Mouse (Mus musculus) neural tube, embryonic 11.5 days (tissue): ENCODE data around the gene Gm10961. TPM values are rescaled to one million over a fixed set of nuclear protein-coding genes. Genes with fewer than 3 reads are reported as not detected.
"Not testable (repeated sequence)": the region's sequence is repeated elsewhere in the genome, so short reads cannot be mapped to it uniquely, and the experiment has no call there.

Experiments used
- ATAC-seq: fragments of 200-750 bp; cut with Nextera tagmentation; 2 replicates; pipeline ENCODE4 v1.8.0; 2017; ENCODE audit warnings: moderate number of reproducible peaks, mild to moderate bottlenecking, moderate TSS enrichment, moderate library complexity; ENCODE audit not compliant: insufficient read depth, low FRiP score, low TSS enrichment
- DNase-seq: peaks from one replicate; pipeline ENCODE4 v3.0.0-alpha.2; 2015; ENCODE audit warnings: low spot score
- H3K27ac ChIP-seq: fragments of 300-500 bp; sonication (generic); 2 replicates; pipeline ENCODE4 v1.5.1; 2014; ENCODE audit warnings: low read depth, mild to moderate bottlenecking, low read length
- H3K27me3 ChIP-seq: fragments of 300-500 bp; sonication (generic); 2 replicates; pipeline ENCODE4 v1.6.1; 2014; ENCODE audit warnings: mild to moderate bottlenecking, low read length, mixed read lengths; ENCODE audit not compliant: control insufficient read depth, insufficient read depth
- H3K36me3 ChIP-seq: fragments of 300-500 bp; sonication (generic); 2 replicates; pipeline ENCODE4 v1.6.1; 2014; ENCODE audit warnings: mild to moderate bottlenecking, low read length, moderate library complexity, mixed read lengths; ENCODE audit not compliant: control insufficient read depth, insufficient read depth
- H3K4me1 ChIP-seq: fragments of 300-500 bp; sonication (generic); 2 replicates; pipeline ENCODE4 v1.6.1; 2014; ENCODE audit warnings: low read length, mixed read lengths; ENCODE audit not compliant: control insufficient read depth, insufficient read depth
- H3K4me2 ChIP-seq: fragments of 300-500 bp; sonication (generic); 2 replicates; pipeline ENCODE4 v1.6.1; 2014; ENCODE audit warnings: low read depth, mild to moderate bottlenecking, moderate library complexity
- H3K4me3 ChIP-seq: fragments of 300-500 bp; sonication (generic); 2 replicates; pipeline ENCODE4 v1.5.1; 2014; ENCODE audit warnings: low read depth, low read length
- H3K9ac ChIP-seq: fragments of 300-500 bp; sonication (generic); 2 replicates; pipeline ENCODE4 v1.6.1; 2014; ENCODE audit warnings: mild to moderate bottlenecking, low read length
- H3K9me3 ChIP-seq: fragments of 300-500 bp; sonication (generic); 2 replicates; pipeline ENCODE4 v1.6.1; 2016; ENCODE audit warnings: low read length; ENCODE audit not compliant: control insufficient read depth
- WGBS: fragments of 180-500 bp; shearing (Covaris S2); extraction: QIAGEN DNeasy Blood & Tissue Kit; methylation state at CpG from one replicate; pipeline ENCODE4 v1.1.7; 2014; 5-methylcytosine and 5-hydroxymethylcytosine counted together
- polyA plus RNA-seq: library from polyadenylated mRNA; unstranded; fragments of >200 nt; fragmentation: Nextera tagmentation; extraction: Ambion mirVana; gene quantifications from 2 replicates; pipeline ENCODE4 v1.2.1, GENCODE M21; 2014

Gm10961 gene
- polyA plus RNA-seq, 1 experiment from 2014 or later = not detected

- Histone ChIP-seq H3K4me3 (no peak overlapping the region), H3K27me3 (no peaks in the 10 kb centered on the region), H3K9ac (no peak overlapping the region), H3K9me3 (no peaks in the 10 kb centered on the region), H3K27ac (no peak overlapping the region), H3K4me1 (no peaks in the 10 kb centered on the region), H3K4me2 (no peak overlapping the region), H3K36me3 (no peaks in the 10 kb centered on the region)
- no peak for DNase-seq
- WGBS = 77% methylated on average over 3 of the region's 3 CpGs
- no peak for ATAC-seq
These were observed 5.1 kb downstream of the Gm10961 start for GRCm38 (mm10) chr3:107636236-107636635.

- no peak overlapping the region for H3K9ac ChIP-seq
- no peaks in the 10 kb centered on the region for H3K36me3 ChIP-seq
- H3K9me3 ChIP-seq = no peaks in the 10 kb centered on the region
- no peak for DNase-seq
- H3K27me3 ChIP-seq = no peaks in the 10 kb centered on the region
- no peak overlapping the region for H3K27ac ChIP-seq
- H3K4me2 ChIP-seq = no peak overlapping the region
- H3K4me3 ChIP-seq = no peak overlapping the region
- H3K4me1 ChIP-seq = no peaks in the 10 kb centered on the region
- ATAC-seq = no peak
- 66% methylated on average over 5 of the region's 5 CpGs for WGBS
These were observed 6.6 kb downstream of the Gm10961 start for GRCm38 (mm10) chr3:107637606-107638172.

GRCm38 (mm10) chr3:107646947-107647346 lies 15.8 kb downstream of the Gm10961 start:
- no peak for DNase-seq
- Histone ChIP-seq H3K4me3 (no peak overlapping the region), H3K4me1 (no peaks in the 10 kb centered on the region), H3K27ac (no peak overlapping the region), H3K9me3 (no peaks in the 10 kb centered on the region), H3K4me2 (no peak overlapping the region), H3K9ac (no peak overlapping the region), H3K27me3 (no peaks in the 10 kb centered on the region), H3K36me3 (no peaks in the 10 kb centered on the region)
- WGBS = 95% methylated on average over 3 of the region's 3 CpGs
- no peak for ATAC-seq

GRCm38 (mm10) chr3:107650276-107650675 lies 19.2 kb downstream of the Gm10961 start:
- H3K27ac ChIP-seq, DNase-seq, H3K9ac ChIP-seq, H3K4me1 ChIP-seq, H3K4me3 ChIP-seq, H3K4me2 ChIP-seq, H3K9me3 ChIP-seq, H3K27me3 ChIP-seq, ATAC-seq, H3K36me3 ChIP-seq: not testable (repeated sequence)
- 88% methylated on average over 5 of the region's 5 CpGs for WGBS

GRCm38 (mm10) chr3:107652968-107653367 lies 21.8 kb downstream of the Gm10961 start:
- H3K27me3 ChIP-seq = no peaks in the 10 kb centered on the region
- no peak overlapping the region for H3K27ac ChIP-seq
- H3K9me3 ChIP-seq = no peaks in the 10 kb centered on the region
- no peak overlapping the region for H3K4me2 ChIP-seq
- H3K4me3 ChIP-seq = no peak overlapping the region
- no peaks in the 10 kb centered on the region for H3K36me3 ChIP-seq
- no peak for DNase-seq
- H3K4me1 ChIP-seq = no peaks in the 10 kb centered on the region
- ATAC-seq = no peak
- no peak overlapping the region for H3K9ac ChIP-seq
- WGBS = 94% methylated on average over 3 of the region's 3 CpGs

GRCm38 (mm10) chr3:107654861-107655260 lies 23.7 kb downstream of the Gm10961 start:
- Histone ChIP-seq H3K9ac (no peak overlapping the region), H3K9me3 (no peaks in the 10 kb centered on the region), H3K4me1 (no peaks in the 10 kb centered on the region), H3K27ac (no peak overlapping the region), H3K4me3 (no peak overlapping the region), H3K4me2 (no peak overlapping the region), H3K27me3 (no peaks in the 10 kb centered on the region), H3K36me3 (no peaks in the 10 kb centered on the region; the same call in 1 of the 2 replicates)
- DNase-seq (no peak), ATAC-seq (no peak)
- 82% methylated on average over 3 of the region's 3 CpGs for WGBS

- DNase-seq (no peak), ATAC-seq (no peak)
- no peaks in the 10 kb centered on the region for H3K27me3 ChIP-seq
- no peak overlapping the region for H3K4me3 ChIP-seq
- no peak overlapping the region for H3K4me2 ChIP-seq
- 70% methylated on average over 3 of the region's 3 CpGs for WGBS
- H3K27ac ChIP-seq = no peak overlapping the region
- no peaks in the 10 kb centered on the region for H3K9me3 ChIP-seq
- H3K9ac ChIP-seq = no peak overlapping the region
- no peaks in the 10 kb centered on the region for H3K4me1 ChIP-seq
- peaks cover 1% of the 10 kb centered on the region for H3K36me3 ChIP-seq
These were observed 24.4 kb downstream of the Gm10961 start for GRCm38 (mm10) chr3:107655491-107655890.

GRCm38 (mm10) chr3:107656151-107656550 lies 25.0 kb downstream of the Gm10961 start:
- H3K27me3 ChIP-seq = no peaks in the 10 kb centered on the region
- no peaks in the 10 kb centered on the region for H3K4me1 ChIP-seq
- no peak overlapping the region for H3K9ac ChIP-seq
- H3K27ac ChIP-seq = no peak overlapping the region
- H3K36me3 ChIP-seq = peaks cover 2% of the 10 kb centered on the region
- no peak overlapping the region for H3K4me3 ChIP-seq
- H3K4me2 ChIP-seq = no peak overlapping the region
- DNase-seq (no peak), ATAC-seq (no peak)
- no peaks in the 10 kb centered on the region for H3K9me3 ChIP-seq
- 96% methylated on average over 2 of the region's 2 CpGs for WGBS

GRCm38 (mm10) chr3:107656888-107657287 lies 25.8 kb downstream of the Gm10961 start:
- DNase-seq = no peak
- Histone ChIP-seq H3K9ac (no peak overlapping the region), H3K9me3 (no peaks in the 10 kb centered on the region), H3K27me3 (no peaks in the 10 kb centered on the region), H3K36me3 (peaks cover 2% of the 10 kb centered on the region), H3K4me1 (no peaks in the 10 kb centered on the region), H3K4me2 (no peak overlapping the region), H3K27ac (no peak overlapping the region), H3K4me3 (no peak overlapping the region)
- ATAC-seq = no peak
- WGBS = 84% methylated on average over 4 of the region's 4 CpGs
